Mouse (Mus musculus): ENCODE data around the gene Zpr1. TPM values are rescaled to one million over a fixed set of nuclear protein-coding genes. Genes with fewer than 3 reads are reported as not detected.

Gene Zpr1
- polyA plus RNA-seq (2012; rRNA removed) = 19.4 and 24.9 TPM in 2 replicates

DNA sequence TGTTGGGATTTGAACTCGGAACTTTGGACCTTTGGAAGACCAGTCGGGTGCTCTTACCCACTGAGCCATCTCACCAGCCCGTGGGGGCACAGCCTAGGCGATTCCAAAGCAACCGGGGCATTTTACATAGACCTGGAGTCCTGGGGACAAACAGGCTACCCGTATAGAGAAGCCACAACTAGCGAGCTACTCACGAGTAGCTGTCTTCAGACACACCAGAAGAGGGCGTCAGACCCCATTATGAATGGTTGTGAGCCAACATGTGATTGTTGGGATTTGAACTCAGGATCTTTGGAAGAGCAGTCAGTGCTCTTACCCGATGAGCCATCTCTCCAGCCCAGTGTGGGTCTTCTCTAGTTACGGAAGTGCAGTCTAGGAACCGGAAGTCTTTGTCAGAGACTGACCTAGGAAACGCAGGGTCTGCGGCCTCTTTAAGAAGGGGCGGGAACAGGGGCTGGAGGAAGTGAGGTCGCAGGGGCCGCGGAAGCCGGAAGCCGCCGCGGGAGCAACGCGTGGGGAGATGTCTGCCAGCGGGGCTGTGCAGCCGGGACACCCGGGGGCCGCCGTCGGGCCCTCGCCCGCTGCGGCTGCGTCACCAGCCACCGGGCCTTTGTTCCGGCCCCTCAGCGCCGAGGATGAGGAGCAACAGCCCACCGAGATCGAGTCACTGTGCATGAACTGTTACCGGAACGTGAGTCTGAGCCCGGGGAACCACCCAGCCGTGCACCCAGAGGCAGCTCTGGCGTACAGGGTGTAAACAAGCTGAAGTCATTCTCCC is at the start of gene Zpr1:
TSS of gene Zpr1 (plus strand) at position 388 of the 778 bp plus-strand sequence.
- H3K4me3 ChIP-seq (ENCODE audit: extremely low read depth, insufficient read depth, insufficient read length) = peak within 1 kb of the TSS; percentile 76
- H3K4me1 ChIP-seq (ENCODE audit: control insufficient read depth, insufficient read depth, insufficient read length) = peaks cover 8% of the 10 kb centered on the region; the same call in 1 of the 2 replicates
- peak within 1 kb of the TSS; percentile 45 for H3K27ac ChIP-seq (ENCODE audit: insufficient read depth, low read length)
- DNase-seq (ENCODE audit: low read depth in 1 of 2, low spot score in 2 of 2) = peak; percentile 88
- peaks cover 19% of the 10 kb centered on the region for H3K36me3 ChIP-seq (ENCODE audit: control insufficient read depth, insufficient read depth, low read length)
- TF ChIP-seq CTCF (IDR thresholded peaks at IDR 0.05; ENCODE audit: extremely low read depth, insufficient read depth, insufficient read length, insufficient replicate concordance) (no peak), POLR2A (IDR thresholded peaks at IDR 0.05; ENCODE audit: low read depth, low read length) (peak; percentile 4)
- H3K27me3 ChIP-seq (ENCODE audit: control insufficient read depth, insufficient read depth, low read length) = 0 out of 2 replicates have a peak, but pooled peaks cover 1% of the 10 kb centered on the region
- WGBS = 5% methylated on average over 45 of the region's 45 CpGs

GRCm38 (mm10) chr9:46223090-46223489 is 49.8 kb upstream of the Zpr1 start:
- 78% methylated on average over 6 of the region's 6 CpGs for WGBS
- TF ChIP-seq POLR2A (IDR thresholded peaks at IDR 0.05; ENCODE audit: low read depth, low read length) = no peak
- H3K36me3 ChIP-seq (ENCODE audit: control insufficient read depth, insufficient read depth, low read length) = peaks cover 18% of the 10 kb centered on the region
- DNase-seq (ENCODE audit: low read depth in 1 of 2, low spot score in 2 of 2) = no peak
- no peaks in the 10 kb centered on the region for H3K27me3 ChIP-seq (ENCODE audit: control insufficient read depth, insufficient read depth, low read length)
- no peaks in the 10 kb centered on the region for H3K4me1 ChIP-seq (ENCODE audit: control insufficient read depth, insufficient read depth, insufficient read length)
- H3K4me3 ChIP-seq (ENCODE audit: extremely low read depth, insufficient read depth, insufficient read length) = no peak overlapping the region
- 0 out of 2 replicates have a peak overlapping the region, but pooled peaks have one; percentile 21 for H3K27ac ChIP-seq (ENCODE audit: insufficient read depth, low read length)

DNA sequence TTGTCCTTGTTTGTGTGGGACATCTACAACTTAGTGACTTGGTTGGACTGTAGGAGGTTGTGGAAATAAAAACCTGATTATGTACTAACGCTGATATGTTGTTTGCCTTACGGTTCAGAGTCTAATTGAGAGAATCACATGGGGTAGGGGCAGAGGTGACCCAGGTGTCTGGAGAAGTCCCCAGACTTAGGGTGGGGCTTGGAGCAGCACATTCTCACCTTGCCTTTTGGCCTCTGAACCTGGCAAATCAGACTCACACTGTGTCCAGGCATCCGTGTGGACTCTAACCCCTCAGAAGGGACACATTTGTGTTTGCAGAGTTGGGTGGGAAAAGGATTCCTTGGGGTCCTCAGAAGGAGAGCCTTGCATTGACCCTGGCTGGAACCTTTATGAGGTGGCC is 48.8 kb upstream of the Zpr1 start:
- no peaks in the 10 kb centered on the region for H3K27me3 ChIP-seq (ENCODE audit: control insufficient read depth, insufficient read depth, low read length)
- no peak for DNase-seq (ENCODE audit: low read depth in 1 of 2, low spot score in 2 of 2)
- no peak for TF ChIP-seq POLR2A (IDR thresholded peaks at IDR 0.05; ENCODE audit: low read depth, low read length)
- TF ChIP-seq CTCF (IDR thresholded peaks at IDR 0.05; ENCODE audit: extremely low read depth, insufficient read depth, insufficient read length, insufficient replicate concordance) = no peak
- WGBS = 94% methylated on average over 3 of the region's 3 CpGs
- H3K4me1 ChIP-seq (ENCODE audit: control insufficient read depth, insufficient read depth, insufficient read length) = no peaks in the 10 kb centered on the region
- no peak overlapping the region for H3K4me3 ChIP-seq (ENCODE audit: extremely low read depth, insufficient read depth, insufficient read length)
- H3K27ac ChIP-seq (ENCODE audit: insufficient read depth, low read length) = no peak overlapping the region
- peaks cover 18% of the 10 kb centered on the region for H3K36me3 ChIP-seq (ENCODE audit: control insufficient read depth, insufficient read depth, low read length)

DNA sequence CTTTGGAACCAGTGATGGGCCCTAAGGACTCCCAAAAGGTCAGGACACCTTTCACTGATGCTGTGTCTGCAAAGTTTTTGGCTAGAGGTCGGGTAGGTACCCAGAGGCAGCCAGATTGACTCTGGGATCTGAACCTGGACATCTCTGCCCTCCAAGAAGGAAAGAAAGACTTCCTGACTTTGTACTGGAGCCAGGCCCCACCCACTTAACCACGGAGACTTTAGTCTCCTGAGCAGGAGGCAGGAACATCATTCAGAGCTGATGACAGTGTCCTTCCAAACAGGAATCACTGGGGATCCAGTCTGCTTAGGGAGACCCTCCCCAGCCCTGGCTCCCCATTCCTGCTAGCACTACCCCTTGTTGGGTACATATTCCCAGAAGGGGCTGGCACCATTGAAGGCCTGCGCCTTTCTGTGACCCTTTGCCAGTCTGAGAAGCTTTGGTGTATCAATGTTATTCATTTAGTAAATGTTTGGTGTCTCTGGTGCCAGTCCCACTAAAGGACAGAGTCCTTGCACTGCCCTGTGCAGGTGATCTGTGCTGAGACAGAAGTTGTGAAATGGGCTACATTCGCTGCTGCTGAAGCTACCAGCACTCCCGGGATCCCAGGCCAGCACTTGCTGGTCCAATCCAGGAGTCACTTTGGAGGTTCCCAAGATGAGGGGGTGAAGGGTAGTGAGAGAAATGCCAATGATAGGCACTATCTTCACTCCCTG is 47.8 kb upstream of the Zpr1 start:
- no peak for DNase-seq (ENCODE audit: low read depth in 1 of 2, low spot score in 2 of 2)
- no peak for TF ChIP-seq POLR2A (IDR thresholded peaks at IDR 0.05; ENCODE audit: low read depth, low read length)
- TF ChIP-seq CTCF (IDR thresholded peaks at IDR 0.05; ENCODE audit: extremely low read depth, insufficient read depth, insufficient read length, insufficient replicate concordance) = no peak
- WGBS = 67% methylated on average over 5 of the region's 5 CpGs
- peaks cover 18% of the 10 kb centered on the region for H3K36me3 ChIP-seq (ENCODE audit: control insufficient read depth, insufficient read depth, low read length)
- H3K4me3 ChIP-seq (ENCODE audit: extremely low read depth, insufficient read depth, insufficient read length) = no peak overlapping the region
- H3K4me1 ChIP-seq (ENCODE audit: control insufficient read depth, insufficient read depth, insufficient read length) = peaks cover 3% of the 10 kb centered on the region; the same call in 1 of the 2 replicates
- no peak overlapping the region for H3K27ac ChIP-seq (ENCODE audit: insufficient read depth, low read length)
- no peaks in the 10 kb centered on the region for H3K27me3 ChIP-seq (ENCODE audit: control insufficient read depth, insufficient read depth, low read length)

DNA sequence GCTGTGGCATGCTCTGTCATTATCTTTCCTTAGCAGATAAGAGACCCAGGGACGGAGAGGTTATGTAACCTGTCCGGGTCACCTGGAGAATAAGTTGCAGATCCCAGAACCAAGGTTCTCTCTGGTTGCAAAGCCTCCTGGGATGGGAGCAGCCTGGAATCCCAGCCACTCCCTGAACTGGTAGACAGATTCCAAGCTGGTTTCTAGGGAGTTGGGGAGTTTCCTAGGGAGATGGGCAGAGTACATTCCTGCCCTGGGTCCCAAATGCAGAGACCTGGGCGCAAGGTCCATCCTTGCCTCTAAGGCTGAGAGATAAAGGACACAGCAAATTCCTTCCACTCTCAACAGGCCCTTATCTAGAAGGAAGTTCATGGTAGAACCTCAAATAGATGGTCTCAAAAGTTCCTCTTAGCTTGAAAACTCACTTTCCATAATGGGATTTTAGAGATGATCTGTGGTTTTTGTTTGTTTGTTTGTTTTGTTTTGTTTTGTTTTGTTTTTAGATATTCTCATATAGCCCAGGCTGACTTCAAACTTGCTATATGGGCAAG is 45.7 kb upstream of the Zpr1 start:
- DNase-seq (ENCODE audit: low read depth in 1 of 2, low spot score in 2 of 2) = no peak
- H3K36me3 ChIP-seq (ENCODE audit: control insufficient read depth, insufficient read depth, low read length) = peaks cover 7% of the 10 kb centered on the region
- H3K27ac ChIP-seq (ENCODE audit: insufficient read depth, low read length) = no peak overlapping the region
- 84% methylated on average over 3 of the region's 3 CpGs for WGBS
- no peaks in the 10 kb centered on the region for H3K27me3 ChIP-seq (ENCODE audit: control insufficient read depth, insufficient read depth, low read length)
- H3K4me3 ChIP-seq (ENCODE audit: extremely low read depth, insufficient read depth, insufficient read length) = no peak overlapping the region
- peaks cover 4% of the 10 kb centered on the region; the same call in 1 of the 2 replicates for H3K4me1 ChIP-seq (ENCODE audit: control insufficient read depth, insufficient read depth, insufficient read length)
- TF ChIP-seq POLR2A (IDR thresholded peaks at IDR 0.05; ENCODE audit: low read depth, low read length) (no peak), CTCF (IDR thresholded peaks at IDR 0.05; ENCODE audit: extremely low read depth, insufficient read depth, insufficient read length, insufficient replicate concordance) (no peak)

- DNase-seq (ENCODE audit: low read depth in 1 of 2, low spot score in 2 of 2) = no peak
- no peak for TF ChIP-seq CTCF (IDR thresholded peaks at IDR 0.05; ENCODE audit: extremely low read depth, insufficient read depth, insufficient read length, insufficient replicate concordance)
- no peak for TF ChIP-seq POLR2A (IDR thresholded peaks at IDR 0.05; ENCODE audit: low read depth, low read length)
- WGBS = 80% methylated on average over 9 of the region's 9 CpGs
- Histone ChIP-seq H3K4me1 (ENCODE audit: control insufficient read depth, insufficient read depth, insufficient read length) (peaks cover 4% of the 10 kb centered on the region; the same call in 1 of the 2 replicates), H3K4me3 (ENCODE audit: extremely low read depth, insufficient read depth, insufficient read length) (no peak within 1 kb of the TSS), H3K36me3 (ENCODE audit: control insufficient read depth, insufficient read depth, low read length) (no peaks in the 10 kb centered on the region), H3K27ac (ENCODE audit: insufficient read depth, low read length) (no peak within 1 kb of the TSS), H3K27me3 (ENCODE audit: control insufficient read depth, insufficient read depth, low read length) (no peaks in the 10 kb centered on the region)
Observed at GRCm38 (mm10) chr9:46228491-46228890, 44.4 kb upstream of the Zpr1 start, which contains the start of gene Apoa1. Gene Apoa1, plus strand, starts transcription at chr9:46228580.

Measured in spleen, adult 2 months (tissue).